Mouse (Mus musculus) spleen, adult 2 months (tissue): ENCODE results near the gene Sap30. TPM values are rescaled to one million over a fixed set of nuclear protein-coding genes. Genes with fewer than 3 reads are reported as not detected.
A peak's percentile ranks its signal among the peaks of the same experiment; 100 is the strongest.
"Not testable (repeated sequence)": the region's sequence is repeated elsewhere in the genome, so short reads cannot be mapped to it uniquely, and the experiment has no call there.

ENCODE experiments used
- DNase-seq, 2 experiments: peaks; one replicate each; pipeline versions ENCODE4 v3.0.0 to v3.0.0-alpha.2; 2012 to 2021; ENCODE audit warnings: low spot score in 2 of 2, low read depth in 1 of 2
- H3K27ac ChIP-seq: fragments of 200-500 bp; 2 replicates; pipeline ENCODE4 v1.5.1; 2012; ENCODE audit warnings: low read length, inconsistent platforms; ENCODE audit not compliant: insufficient read depth
- H3K27me3 ChIP-seq: fragments of 200-500 bp; 2 replicates; pipeline ENCODE4 v1.6.1; 2012; ENCODE audit warnings: mild to moderate bottlenecking, moderate library complexity, low read length, inconsistent platforms; ENCODE audit not compliant: control insufficient read depth, insufficient read depth
- H3K36me3 ChIP-seq: fragments of 200-500 bp; 2 replicates; pipeline ENCODE4 v1.6.1; 2012; ENCODE audit warnings: mild to moderate bottlenecking, low read length, inconsistent platforms; ENCODE audit not compliant: control insufficient read depth, insufficient read depth
- H3K4me1 ChIP-seq: fragments of 200-500 bp; 2 replicates; pipeline ENCODE4 v1.6.1; 2011; ENCODE audit warnings: inconsistent platforms; ENCODE audit not compliant: control insufficient read depth, insufficient read depth, insufficient read length
- H3K4me3 ChIP-seq: fragments of 200-500 bp; 2 replicates; pipeline ENCODE4 v1.5.1; 2011; ENCODE audit warnings: mild to moderate bottlenecking, inconsistent platforms; ENCODE audit not compliant: insufficient read depth, insufficient read length; ENCODE audit errors: extremely low read depth
- CTCF ChIP-seq: fragments of 200-500 bp; IDR thresholded peaks from 2 replicates; pipeline ENCODE4 v1.5.1; 2011; ENCODE audit warnings: mild to moderate bottlenecking, inconsistent platforms; ENCODE audit not compliant: insufficient read depth, insufficient read length, insufficient replicate concordance; ENCODE audit errors: extremely low read depth
- POLR2A ChIP-seq: fragments of 200-500 bp; IDR thresholded peaks from 2 replicates; pipeline ENCODE4 v1.6.1; 2011; ENCODE audit warnings: low read depth, low read length, inconsistent platforms
- WGBS: fragments of 180-500 bp; shearing (Covaris S2); methylation state at CpG from one replicate; pipeline ENCODE4 v1.1.7; 2018; 5-methylcytosine and 5-hydroxymethylcytosine counted together
- polyA plus RNA-seq: library from polyadenylated mRNA; depleted of rRNA; stranded (reverse); fragments of >200 nt; gene quantifications from 2 replicates; pipeline ENCODE4 v1.2.3, GENCODE M21; 2012

Gene Sap30
- polyA plus RNA-seq, 1 experiment, result 7.0 TPM

DNA sequence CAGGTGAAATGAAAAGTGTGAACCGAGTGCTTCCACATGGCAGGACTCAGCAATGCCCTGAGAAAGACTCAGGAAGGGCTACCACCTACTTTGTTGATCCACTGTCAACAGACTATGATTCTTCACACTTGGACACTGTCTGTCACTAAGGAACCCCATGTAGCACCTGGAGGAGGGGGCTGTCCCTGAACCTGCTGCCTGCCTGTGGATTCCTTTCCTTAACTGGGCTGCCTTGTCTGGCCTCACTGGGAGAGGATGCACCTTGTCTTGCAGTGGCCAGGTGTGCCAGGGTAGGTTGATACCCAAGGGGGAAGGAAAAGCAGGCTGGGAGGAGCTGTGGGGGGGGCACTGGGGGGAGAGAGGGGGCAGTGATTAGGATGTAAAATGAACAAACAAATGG is 40.4 kb upstream of the Sap30 start:
- no peak for TF ChIP-seq CTCF
- no peak for DNase-seq
- Histone ChIP-seq H3K27me3 (no peaks in the 10 kb centered on the region), H3K36me3 (peaks cover 1% of the 10 kb centered on the region; the same call in 1 of the 2 replicates), H3K27ac (no peak overlapping the region), H3K4me1 (no peaks in the 10 kb centered on the region), H3K4me3 (no peak overlapping the region)
- WGBS, result 95% methylated on average over 1 of the region's 1 CpGs

- Histone ChIP-seq H3K27me3 (no peaks in the 10 kb centered on the region), H3K4me1 (no peaks in the 10 kb centered on the region), H3K27ac (no peak overlapping the region; the same call in 1 of the 2 replicates), H3K36me3 (peaks cover 7% of the 10 kb centered on the region), H3K4me3 (no peak overlapping the region)
- WGBS, result 85% methylated on average over 12 of the region's 12 CpGs
- DNase-seq, result no peak
- TF ChIP-seq CTCF (no peak), POLR2A (no peak)
Observed at GRCm38 (mm10) chr8:57520186-57520786, 32.6 kb upstream of the Sap30 start.

- no peak overlapping the region for H3K4me3 ChIP-seq
- H3K4me1 ChIP-seq, result no peaks in the 10 kb centered on the region; the same call in none of the 2 replicates
- no peaks in the 10 kb centered on the region for H3K27me3 ChIP-seq
- no peak for TF ChIP-seq POLR2A
- TF ChIP-seq CTCF, result no peak
- WGBS, result 93% methylated on average over 3 of the region's 3 CpGs
- no peak for DNase-seq
- no peak overlapping the region for H3K27ac ChIP-seq
- peaks cover 7% of the 10 kb centered on the region for H3K36me3 ChIP-seq
Observed at GRCm38 (mm10) chr8:57517723-57518122, 30.1 kb upstream of the Sap30 start.

DNA sequence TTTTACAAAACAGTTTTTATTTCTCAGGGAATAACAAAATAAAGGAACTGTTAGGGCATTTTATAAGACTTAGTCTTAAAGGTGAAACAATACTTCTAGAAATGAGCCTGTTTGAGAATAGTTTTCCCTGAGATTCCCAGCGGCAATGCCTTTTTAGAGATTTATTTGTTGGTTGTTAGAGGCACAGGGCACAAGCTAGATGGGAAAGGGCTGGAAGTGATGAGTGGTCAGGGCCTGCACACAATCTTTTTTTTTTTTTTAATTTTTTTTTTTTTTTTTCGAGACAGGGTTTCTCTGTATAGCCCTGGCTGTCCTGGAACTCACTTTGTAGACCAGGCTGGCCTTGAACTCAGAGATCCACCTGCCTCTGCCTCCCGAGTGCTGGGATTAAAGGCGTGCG is 29.0 kb upstream of the Sap30 start:
- H3K4me1 ChIP-seq, H3K27ac ChIP-seq, H3K4me3 ChIP-seq, H3K36me3 ChIP-seq, DNase-seq, H3K27me3 ChIP-seq: not testable (repeated sequence)
- 89% methylated on average over 5 of the region's 5 CpGs for WGBS

DNA sequence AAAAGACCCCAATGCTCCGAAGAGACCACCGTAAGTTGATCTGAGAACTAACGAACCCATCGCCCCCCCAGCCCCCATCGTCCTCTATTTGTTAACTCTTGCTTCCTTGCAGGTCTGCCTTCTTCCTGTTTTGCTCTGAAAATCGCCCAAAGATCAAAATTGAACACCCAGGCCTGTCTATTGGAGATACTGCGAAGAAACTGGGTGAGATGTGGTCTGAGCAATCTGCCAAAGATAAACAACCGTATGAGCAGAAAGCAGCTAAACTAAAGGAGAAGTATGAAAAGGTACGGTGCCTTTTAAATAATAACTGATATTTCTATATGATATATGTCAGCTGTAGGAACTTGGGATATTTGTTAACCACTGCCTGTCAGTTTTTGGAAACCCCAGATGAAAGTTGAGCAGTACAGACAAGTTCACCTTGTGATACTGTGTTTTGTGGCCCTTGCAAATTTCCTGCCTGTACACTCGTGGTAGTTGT is 25.6 kb upstream of the Sap30 start:
- not testable (repeated sequence) for DNase-seq, H3K27me3 ChIP-seq, H3K4me1 ChIP-seq, H3K36me3 ChIP-seq
- 1% methylated on average over 10 of the region's 10 CpGs for WGBS
- peak overlapping the region; percentile 70 for H3K4me3 ChIP-seq
- H3K27ac ChIP-seq, result peak overlapping the region; percentile 55

GRCm38 (mm10) chr8:57512141-57513056 is 24.7 kb upstream of the Sap30 start:
- peak in 1 of 2 experiments; percentile 36 for DNase-seq
- no peaks in the 10 kb centered on the region; the same call in none of the 2 replicates for H3K4me1 ChIP-seq
- TF ChIP-seq CTCF (no peak), POLR2A (no peak)
- H3K36me3 ChIP-seq, result peaks cover 7% of the 10 kb centered on the region
- WGBS, result under 1% methylated on average over 75 of the region's 96 CpGs
- peak overlapping the region; percentile 98 for H3K27ac ChIP-seq
- peak overlapping the region; percentile 88 for H3K4me3 ChIP-seq
- peaks cover 3% of the 10 kb centered on the region; the same call in 1 of the 2 replicates for H3K27me3 ChIP-seq
